Mouse (Mus musculus): ENCODE data around the gene Ift43. TPM values are rescaled to one million over a fixed set of nuclear protein-coding genes. Genes with fewer than 3 reads are reported as not detected.
A peak's percentile ranks its signal among the peaks of the same experiment; 100 is the strongest.

The Ift43 gene
- total RNA-seq, 1 experiment from 2014 or later: not detected

- ATAC-seq (replicated peaks in 1 of 2; ENCODE audit: insufficient read depth in 1 of 2, low FRiP score in 2 of 2, low TSS enrichment in 1 of 2, low read depth in 1 of 2, poor library complexity in 2 of 2, severe bottlenecking in 2 of 2): peak; percentile 17 to 46; a peak in 1 of 4 replicates
Observed at GRCm38 (mm10) chr12:86181879-86182278, 99.5 kb downstream of the Ift43 start.

DNA sequence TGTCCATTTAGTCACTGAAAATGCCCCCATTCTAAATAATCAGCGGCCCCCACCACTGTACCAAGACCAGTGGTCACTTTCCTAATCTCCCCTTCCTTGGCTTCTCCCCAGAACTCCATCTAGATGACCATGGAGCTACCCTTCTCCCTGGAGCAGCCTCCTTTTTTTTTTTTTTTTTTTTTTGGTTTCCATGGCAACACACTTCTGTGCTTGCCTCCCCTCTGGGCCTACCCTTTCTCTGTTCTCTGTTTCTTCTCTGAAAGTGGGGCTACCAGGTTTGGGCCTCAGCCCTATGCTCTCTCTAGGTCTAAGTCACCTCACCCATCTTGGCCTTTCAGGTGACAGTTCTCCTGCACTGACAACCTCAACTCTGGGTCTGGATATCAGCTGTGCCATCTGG, 100.1 kb downstream of the Ift43 start:
- no peak for ATAC-seq (replicated peaks in 1 of 2; ENCODE audit: insufficient read depth in 1 of 2, low FRiP score in 2 of 2, low TSS enrichment in 1 of 2, low read depth in 1 of 2, poor library complexity in 2 of 2, severe bottlenecking in 2 of 2)

DNA sequence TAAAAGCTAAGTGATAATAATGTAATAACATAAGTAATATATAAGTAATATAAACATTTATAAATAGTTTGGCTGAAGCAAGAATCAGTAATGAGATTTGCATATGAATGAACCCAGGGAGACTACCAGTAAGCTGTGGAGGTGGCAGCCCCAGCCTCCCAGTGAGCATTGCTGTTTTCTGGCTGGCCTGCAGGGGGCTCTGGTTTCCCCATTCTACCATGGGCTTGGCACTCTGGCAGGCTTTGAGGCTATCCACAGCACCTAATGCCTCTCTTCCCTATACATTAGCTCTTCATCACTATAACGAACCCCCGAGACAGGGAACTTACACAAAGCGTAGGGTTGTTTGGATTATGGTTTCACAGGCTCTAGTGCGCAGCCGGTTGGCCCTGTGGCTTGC, 105.8 kb downstream of the Ift43 start:
- no peak; a peak in 1 of 4 replicates for ATAC-seq (replicated peaks in 1 of 2; ENCODE audit: insufficient read depth in 1 of 2, low FRiP score in 2 of 2, low TSS enrichment in 1 of 2, low read depth in 1 of 2, poor library complexity in 2 of 2, severe bottlenecking in 2 of 2)

GRCm38 (mm10) chr12:86189601-86190323, 107.4 kb downstream of the Ift43 start:
- ATAC-seq (replicated peaks in 1 of 2; ENCODE audit: insufficient read depth in 1 of 2, low FRiP score in 2 of 2, low TSS enrichment in 1 of 2, low read depth in 1 of 2, poor library complexity in 2 of 2, severe bottlenecking in 2 of 2): 0 out of 4 replicates have a peak, but pooled peaks of 1 of the 2 experiments have one; percentile 21

DNA sequence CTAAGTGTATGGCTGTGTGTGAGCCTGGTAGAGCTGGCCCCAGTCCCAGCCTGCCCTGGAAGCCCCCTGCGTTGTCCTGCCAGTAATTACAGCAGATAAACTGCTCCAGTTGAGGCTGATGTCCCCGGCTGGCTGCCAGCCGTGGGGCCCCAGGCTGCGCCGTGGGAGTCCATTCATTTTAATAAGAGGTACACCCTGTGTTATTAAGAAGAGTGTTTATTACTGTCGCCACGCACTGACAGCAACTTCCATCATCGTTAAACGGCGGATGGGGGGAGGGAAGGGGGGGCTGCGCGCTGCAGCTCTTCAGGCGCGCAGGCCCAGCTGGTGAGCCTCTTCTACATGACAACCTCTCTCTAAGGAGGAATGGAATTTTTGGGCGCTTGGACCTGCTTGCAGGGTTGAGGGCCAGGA, 109.7 kb downstream of the Ift43 start:
- ATAC-seq (replicated peaks in 1 of 2; ENCODE audit: insufficient read depth in 1 of 2, low FRiP score in 2 of 2, low TSS enrichment in 1 of 2, low read depth in 1 of 2, poor library complexity in 2 of 2, severe bottlenecking in 2 of 2): no peak

DNA sequence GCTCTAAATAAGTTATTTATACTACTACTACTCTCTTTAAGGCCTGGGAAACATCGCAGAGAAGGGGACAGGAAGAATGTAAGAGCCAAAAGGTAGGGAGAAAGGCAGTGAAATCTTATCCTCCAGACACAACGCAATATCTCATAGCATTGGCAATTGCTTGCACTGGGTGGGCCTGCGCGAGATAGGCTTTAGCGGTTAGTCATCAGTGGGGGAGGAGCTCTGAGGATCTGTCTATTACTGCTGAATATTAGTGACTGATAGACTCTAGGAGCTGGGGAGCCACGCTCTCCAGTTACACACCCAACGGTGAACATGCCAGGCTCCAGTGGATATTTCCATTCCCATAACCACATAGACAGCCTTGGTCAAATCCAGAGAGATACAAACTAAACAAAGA, 114.6 kb downstream of the Ift43 start:
- ATAC-seq (replicated peaks in 1 of 2; ENCODE audit: insufficient read depth in 1 of 2, low FRiP score in 2 of 2, low TSS enrichment in 1 of 2, low read depth in 1 of 2, poor library complexity in 2 of 2, severe bottlenecking in 2 of 2): no peak

GRCm38 (mm10) chr12:86203443-86204057, 121.2 kb downstream of the Ift43 start:
- ATAC-seq (replicated peaks in 1 of 2; ENCODE audit: insufficient read depth in 1 of 2, low FRiP score in 2 of 2, low TSS enrichment in 1 of 2, low read depth in 1 of 2, poor library complexity in 2 of 2, severe bottlenecking in 2 of 2): no peak

DNA sequence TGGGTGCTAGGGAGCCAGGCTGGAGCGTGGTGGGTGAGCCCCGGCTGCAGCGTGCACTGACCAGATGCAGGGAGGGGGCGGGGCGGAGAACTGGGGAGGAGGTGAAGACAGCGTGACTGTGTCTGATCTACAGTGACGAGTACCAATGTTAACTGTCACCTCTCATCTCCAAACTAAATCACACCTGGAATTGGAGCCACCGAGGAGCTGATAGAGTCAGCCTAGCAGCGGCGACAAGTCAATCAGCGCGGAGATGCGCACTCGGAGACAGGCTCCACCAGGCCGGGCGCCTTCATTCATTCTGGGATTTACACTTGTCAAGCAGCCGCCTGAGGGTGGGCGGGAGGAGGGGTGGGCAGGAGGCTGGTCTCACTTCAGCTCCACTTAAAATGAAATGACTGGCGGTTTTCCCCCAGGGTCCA, 128.8 kb downstream of the Ift43 start:
- ATAC-seq (replicated peaks in 1 of 2; ENCODE audit: insufficient read depth in 1 of 2, low FRiP score in 2 of 2, low TSS enrichment in 1 of 2, low read depth in 1 of 2, poor library complexity in 2 of 2, severe bottlenecking in 2 of 2): no peak

Other genes with a start within 250 kb of the Ift43 start
- 0.31 and 0.55 TPM in 2 replicates for gene Tgfb3, start 3.5 kb upstream of the Ift43 start, total RNA-seq (2017)
- 33.6 and 47.6 TPM in 2 replicates for gene Gpatch2l, start 159.3 kb downstream of the Ift43 start, total RNA-seq (2017)